Mouse (Mus musculus) G1E (cell line): ENCODE results near the gene Abcd3. TPM values are rescaled to one million over a fixed set of nuclear protein-coding genes. Genes with fewer than 3 reads are reported as not detected.

Experiments
- ATAC-seq: 2 replicates; pipeline ENCODE4 v1.8.0; 2016; ENCODE audit warnings: mild to moderate bottlenecking; ENCODE audit not compliant: insufficient number of reproducible peaks, poor library complexity, low FRiP score, severe bottlenecking; ENCODE audit errors: extremely low read depth
- DNase-seq: peaks from one replicate; pipeline ENCODE4 v3.0.0; 2012; ENCODE audit warnings: low spot score
- H3K27me3 ChIP-seq: 2 replicates; pipeline ENCODE4 v1.6.1; 2012; ENCODE audit warnings: mild to moderate bottlenecking, low read length, inconsistent platforms; ENCODE audit not compliant: insufficient read depth
- H3K36me3 ChIP-seq: replicated peaks from 2 replicates; pipeline ENCODE3; 2012; ENCODE audit warnings: mild to moderate bottlenecking, inconsistent platforms
- H3K4me1 ChIP-seq: 2 replicates; pipeline ENCODE4 v1.6.1; 2012; ENCODE audit warnings: low read depth, low read length, inconsistent platforms, mixed read lengths; ENCODE audit not compliant: insufficient read depth
- H3K4me3 ChIP-seq: 2 replicates; pipeline ENCODE4 v1.5.1; 2012; ENCODE audit warnings: low read depth, mild to moderate bottlenecking, inconsistent platforms, low read length, moderate library complexity, mixed read lengths
- H3K9me3 ChIP-seq: replicated peaks from 2 replicates; pipeline ENCODE4 v1.6.1; 2012; ENCODE audit warnings: inconsistent platforms
- CTCF ChIP-seq: IDR thresholded peaks from 2 replicates; pipeline ENCODE4 v1.5.1; 2012; ENCODE audit warnings: low read depth, low read length, inconsistent platforms, mixed read lengths
- GATA1 ChIP-seq: IDR thresholded peaks from 2 replicates; pipeline ENCODE4 v1.6.1; 2012; ENCODE audit warnings: borderline replicate concordance, low read length, inconsistent platforms, mixed read lengths
- GATA2 ChIP-seq: IDR thresholded peaks from 2 replicates; pipeline ENCODE4 v1.6.1; 2012; ENCODE audit warnings: low read depth, low read length, inconsistent platforms, borderline replicate concordance
- POLR2AphosphoS5 ChIP-seq: IDR thresholded peaks from 2 replicates; pipeline ENCODE4 v1.6.1; 2012; ENCODE audit warnings: low read depth, low read length, inconsistent platforms; ENCODE audit not compliant: insufficient replicate concordance
- TAL1 ChIP-seq: conservative IDR thresholded peaks from 2 replicates; pipeline ENCODE4 v1.6.1; 2012; ENCODE audit warnings: low read depth, low read length, inconsistent platforms, mixed read lengths
- polyA plus RNA-seq: library from polyadenylated mRNA; stranded (reverse); fragments of >175 nt; gene quantifications from 2 replicates; pipeline ENCODE4 v1.2.3, GENCODE M21; 2012
- total RNA-seq, 2 experiments: library from RNA; stranded (forward) in 1 of 2; stranded (reverse) in 1 of 2; fragments of 200-1000 nt in 1 of 2; fragments of >200 nt in 1 of 2; fragmentation: Nextera tagmentation in 1 of 2; gene quantifications; 2 replicates each; pipeline ENCODE4 v1.2.3; 2014 to 2017

Gene Abcd3
- total and polyA plus RNA-seq, 3 experiments = 20.4 to 42.0 (median 20.7) TPM

GRCm38 (mm10) chr3:121814413-121814864 lies 663 bp downstream of the Abcd3 start:
- DNase-seq (no peak), ATAC-seq (0 out of 2 replicates have a peak, but pooled peaks have one; percentile 25)
- H3K36me3 ChIP-seq = peaks cover 14% of the 10 kb centered on the region
- TF ChIP-seq GATA1 (no peak), CTCF (no peak), TAL1 (no peak), GATA2 (no peak)
- peaks cover 32% of the 10 kb centered on the region for H3K4me1 ChIP-seq
- H3K4me3 ChIP-seq = peak overlapping the region; percentile 96
- no peaks in the 10 kb centered on the region for H3K9me3 ChIP-seq
- H3K27me3 ChIP-seq = no peaks in the 10 kb centered on the region

GRCm38 (mm10) chr3:121813834-121814233 lies 1.3 kb downstream of the Abcd3 start:
- H3K4me1 ChIP-seq = peaks cover 29% of the 10 kb centered on the region
- TF ChIP-seq GATA1 = no peak
- no peak for TF ChIP-seq POLR2AphosphoS5
- TF ChIP-seq CTCF = no peak
- TF ChIP-seq GATA2 = no peak
- no peak for TF ChIP-seq TAL1
- ATAC-seq (no peak), DNase-seq (no peak)
- H3K9me3 ChIP-seq = no peaks in the 10 kb centered on the region
- H3K4me3 ChIP-seq = peak overlapping the region; percentile 96; the same call in 1 of the 2 replicates
- H3K36me3 ChIP-seq = peaks cover 14% of the 10 kb centered on the region
- H3K27me3 ChIP-seq = no peaks in the 10 kb centered on the region

GRCm38 (mm10) chr3:121808246-121808645 lies 6.9 kb downstream of the Abcd3 start:
- DNase-seq (no peak), ATAC-seq (no peak)

GRCm38 (mm10) chr3:121794214-121794613 lies 20.9 kb downstream of the Abcd3 start:
- Histone ChIP-seq H3K4me1 (no peaks in the 10 kb centered on the region), H3K4me3 (no peak overlapping the region), H3K9me3 (no peaks in the 10 kb centered on the region), H3K36me3 (peaks cover 29% of the 10 kb centered on the region), H3K27me3 (no peaks in the 10 kb centered on the region)
- ATAC-seq = no peak
- no peak for DNase-seq
- TF ChIP-seq POLR2AphosphoS5 (no peak), GATA1 (no peak), CTCF (no peak), GATA2 (no peak), TAL1 (no peak)

More at GRCm38 (mm10) chr3:121808246-121808645, 6.9 kb downstream of the Abcd3 start:
- no peak for TF ChIP-seq CTCF
- TF ChIP-seq POLR2AphosphoS5 = no peak
- TF ChIP-seq GATA2 = no peak
- TF ChIP-seq GATA1 = no peak
- no peak for TF ChIP-seq TAL1
- Histone ChIP-seq H3K4me1 (peaks cover 5% of the 10 kb centered on the region; the same call in 1 of the 2 replicates), H3K27me3 (no peaks in the 10 kb centered on the region), H3K36me3 (peaks cover 23% of the 10 kb centered on the region), H3K4me3 (no peak overlapping the region), H3K9me3 (no peaks in the 10 kb centered on the region)

GRCm38 (mm10) chr3:121792246-121792645 lies 22.9 kb downstream of the Abcd3 start:
- no peaks in the 10 kb centered on the region for H3K27me3 ChIP-seq
- ATAC-seq (no peak), DNase-seq (no peak)
- H3K36me3 ChIP-seq = peaks cover 19% of the 10 kb centered on the region
- no peaks in the 10 kb centered on the region for H3K9me3 ChIP-seq
- H3K4me1 ChIP-seq = no peaks in the 10 kb centered on the region
- no peak overlapping the region for H3K4me3 ChIP-seq
- TF ChIP-seq GATA2 (no peak), POLR2AphosphoS5 (no peak), CTCF (no peak), TAL1 (no peak), GATA1 (no peak)

- Histone ChIP-seq H3K4me3 (no peak overlapping the region), H3K27me3 (no peaks in the 10 kb centered on the region), H3K36me3 (peaks cover 19% of the 10 kb centered on the region), H3K4me1 (no peaks in the 10 kb centered on the region), H3K9me3 (no peaks in the 10 kb centered on the region)
- no peak for ATAC-seq
- no peak for DNase-seq
- TF ChIP-seq TAL1 (no peak), CTCF (no peak), GATA2 (no peak)
These were observed 24.7 kb downstream of the Abcd3 start for GRCm38 (mm10) chr3:121790442-121790841.

- Histone ChIP-seq H3K4me1 (no peaks in the 10 kb centered on the region), H3K4me3 (no peak overlapping the region), H3K9me3 (no peaks in the 10 kb centered on the region), H3K27me3 (no peaks in the 10 kb centered on the region), H3K36me3 (peaks cover 19% of the 10 kb centered on the region)
- ATAC-seq (no peak), DNase-seq (no peak)
- TF ChIP-seq GATA1 (no peak), POLR2AphosphoS5 (no peak), CTCF (no peak), GATA2 (no peak)
These were observed 25.3 kb downstream of the Abcd3 start for GRCm38 (mm10) chr3:121789790-121790189.
